Mouse (Mus musculus) bone marrow macrophage, adult 2 months (primary cell): ENCODE results near the gene Sort1. TPM values are rescaled to one million over a fixed set of nuclear protein-coding genes. Genes with fewer than 3 reads are reported as not detected.

Experiments used
- H3K27ac ChIP-seq: 2 replicates; pipeline ENCODE4 v1.5.1; 2012; ENCODE audit warnings: low read depth, low read length; ENCODE audit not compliant: insufficient read depth
- H3K4me1 ChIP-seq: 2 replicates; pipeline ENCODE4 v1.6.1; 2012; ENCODE audit warnings: low read length; ENCODE audit not compliant: control insufficient read depth, insufficient read depth
- H3K4me3 ChIP-seq: 2 replicates; pipeline ENCODE4 v1.5.1; 2012; ENCODE audit warnings: mild to moderate bottlenecking, low read length, moderate library complexity; ENCODE audit not compliant: insufficient read depth
- CTCF ChIP-seq: IDR thresholded peaks from 2 replicates; pipeline ENCODE4 v1.5.1; 2012; ENCODE audit warnings: low read depth, mild to moderate bottlenecking, low read length, moderate library complexity
- POLR2A ChIP-seq: IDR thresholded peaks from 2 replicates; pipeline ENCODE4 v1.6.1; 2012; ENCODE audit warnings: mild to moderate bottlenecking, low read depth, low read length, borderline replicate concordance
- polyA plus RNA-seq: library from polyadenylated mRNA; stranded (reverse); fragments of >200 nt; gene quantifications from 2 replicates; pipeline ENCODE4 v1.2.4, GENCODE M21; 2012; ENCODE audit not compliant: missing spikeins, insufficient read depth, insufficient read length

The Sort1 gene
- polyA plus RNA-seq, 1 experiment, result 33.3 TPM

DNA sequence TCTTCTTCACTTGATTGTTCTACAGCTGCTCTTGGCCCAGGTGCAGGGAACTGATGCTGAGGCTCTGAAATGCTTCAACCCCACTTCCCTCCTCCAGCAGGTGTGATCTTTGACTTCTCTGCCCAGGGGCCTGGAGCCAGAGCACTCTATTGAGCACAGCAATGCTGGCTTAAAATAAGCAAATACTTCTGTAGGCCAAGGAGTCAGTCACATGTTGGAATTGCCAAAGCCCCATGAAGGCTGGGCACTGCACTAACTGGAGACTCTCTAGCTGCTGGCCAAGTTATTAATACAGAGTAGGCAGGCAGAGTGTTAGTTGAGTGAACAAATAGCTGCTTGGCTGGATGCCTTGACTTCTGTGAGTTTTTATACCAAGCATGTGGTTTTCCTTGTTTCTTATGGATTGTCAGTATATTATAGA lies 27.0 kb downstream of the Sort1 start:
- TF ChIP-seq CTCF (no peak), POLR2A (no peak)
- Histone ChIP-seq H3K27ac (no peak overlapping the region), H3K4me1 (peaks cover 10% of the 10 kb centered on the region), H3K4me3 (no peak overlapping the region)

- H3K4me1 ChIP-seq, result peaks cover 2% of the 10 kb centered on the region
- TF ChIP-seq CTCF (no peak), POLR2A (no peak)
These were observed 27.8 kb downstream of the Sort1 start for GRCm38 (mm10) chr3:108311688-108312087.

DNA sequence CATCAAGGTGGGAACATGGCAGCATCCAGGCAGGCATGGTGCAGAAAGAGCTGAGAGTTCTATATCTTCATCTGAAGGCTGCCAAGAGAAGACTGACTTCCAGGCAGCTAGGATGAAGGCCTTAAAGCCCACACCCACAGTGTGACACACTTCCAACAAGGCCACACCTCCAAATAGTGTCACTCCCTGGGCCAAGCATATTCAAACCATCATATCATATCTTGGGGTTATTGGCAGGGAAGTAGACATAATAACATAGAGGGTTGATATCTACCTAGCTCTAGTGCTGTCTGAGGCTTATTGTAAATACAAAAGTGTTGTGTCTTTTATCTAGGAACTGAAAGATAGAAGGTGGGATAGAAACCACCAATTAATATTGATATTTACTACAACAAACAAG lies 28.5 kb downstream of the Sort1 start:
- Histone ChIP-seq H3K4me1 (no peaks in the 10 kb centered on the region), H3K4me3 (no peak overlapping the region)
- TF ChIP-seq CTCF (no peak), POLR2A (no peak)

More at GRCm38 (mm10) chr3:108311688-108312087, 27.8 kb downstream of the Sort1 start:
- no peak overlapping the region for H3K4me3 ChIP-seq
- H3K27ac ChIP-seq, result no peak overlapping the region

DNA sequence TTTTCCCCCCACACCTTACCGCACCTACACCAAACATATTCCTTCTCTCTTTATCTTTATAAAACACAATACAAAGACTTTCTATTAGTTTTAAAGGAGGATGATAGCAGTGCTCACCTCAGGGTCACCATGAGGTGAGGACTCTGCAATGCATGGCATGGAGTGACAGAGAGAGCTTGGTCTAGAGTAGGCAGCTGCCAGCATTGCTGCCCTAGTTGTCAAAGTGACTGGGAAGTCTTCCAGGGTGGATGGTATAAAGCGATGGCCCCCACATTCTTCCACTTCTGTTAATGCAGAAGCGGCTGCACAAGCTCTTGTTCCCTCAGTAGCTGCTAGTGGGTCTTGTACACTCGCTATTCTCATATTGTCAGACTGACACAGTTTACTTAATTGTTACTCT lies 29.3 kb downstream of the Sort1 start:
- no peaks in the 10 kb centered on the region for H3K4me1 ChIP-seq
- TF ChIP-seq POLR2A (no peak), CTCF (no peak)
- no peak overlapping the region for H3K27ac ChIP-seq
- H3K4me3 ChIP-seq, result no peak overlapping the region

More for the DNA sequence above, 28.5 kb downstream of the Sort1 start:
- no peak overlapping the region for H3K27ac ChIP-seq

GRCm38 (mm10) chr3:108314038-108314675 lies 30.3 kb downstream of the Sort1 start:
- Histone ChIP-seq H3K4me3 (no peak overlapping the region), H3K4me1 (peaks cover 6% of the 10 kb centered on the region), H3K27ac (no peak overlapping the region)
- TF ChIP-seq POLR2A, result no peak
- no peak for TF ChIP-seq CTCF

DNA sequence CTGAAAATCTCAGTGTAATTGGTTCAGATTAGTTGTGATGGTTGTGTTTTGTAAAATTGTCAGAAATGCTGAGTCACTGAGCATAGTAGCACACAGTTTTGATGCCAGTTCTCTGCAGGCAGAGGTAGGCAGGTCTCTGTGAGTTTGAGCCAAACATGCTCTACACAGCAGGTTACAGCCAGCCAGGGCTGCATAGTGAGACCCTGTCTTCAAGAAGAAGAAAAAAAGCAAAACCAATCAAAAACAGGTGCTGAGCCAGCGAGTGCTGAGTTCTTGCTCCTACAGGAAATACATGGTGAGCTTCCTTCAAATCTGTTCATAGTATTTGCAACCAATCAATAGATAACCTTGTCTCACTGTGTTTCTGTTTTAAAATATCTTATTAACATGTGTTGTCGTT lies 34.6 kb downstream of the Sort1 start:
- TF ChIP-seq CTCF, result no peak
- TF ChIP-seq POLR2A, result no peak

GRCm38 (mm10) chr3:108321671-108322070 lies 37.8 kb downstream of the Sort1 start:
- Histone ChIP-seq H3K27ac (no peak overlapping the region), H3K4me3 (no peak overlapping the region), H3K4me1 (peaks cover 30% of the 10 kb centered on the region)
- no peak for TF ChIP-seq CTCF
- TF ChIP-seq POLR2A, result no peak

More for the DNA sequence above, 34.6 kb downstream of the Sort1 start:
- H3K4me3 ChIP-seq, result no peak overlapping the region
- H3K4me1 ChIP-seq, result peaks cover 30% of the 10 kb centered on the region
- H3K27ac ChIP-seq, result no peak overlapping the region

- TF ChIP-seq POLR2A, result no peak
- TF ChIP-seq CTCF, result no peak
- Histone ChIP-seq H3K27ac (no peak overlapping the region), H3K4me1 (peaks cover 30% of the 10 kb centered on the region), H3K4me3 (no peak overlapping the region)
These were observed 38.3 kb downstream of the Sort1 start for GRCm38 (mm10) chr3:108322136-108322535.

GRCm38 (mm10) chr3:108322962-108323361 lies 39.1 kb downstream of the Sort1 start:
- TF ChIP-seq CTCF (no peak), POLR2A (no peak)
- H3K4me3 ChIP-seq, result no peak overlapping the region
- no peak overlapping the region for H3K27ac ChIP-seq
- H3K4me1 ChIP-seq, result peaks cover 30% of the 10 kb centered on the region

GRCm38 (mm10) chr3:108324837-108325236 lies 41.0 kb downstream of the Sort1 start:
- Histone ChIP-seq H3K4me3 (no peak overlapping the region), H3K4me1 (peaks cover 19% of the 10 kb centered on the region), H3K27ac (no peak overlapping the region)
- no peak for TF ChIP-seq POLR2A
- no peak for TF ChIP-seq CTCF
